Mouse (Mus musculus) erythroid progenitor cell, adult 5-6 weeks (primary cell): Measurements from ENCODE around the gene Csnk1e. TPM values are rescaled to one million over a fixed set of nuclear protein-coding genes. Genes with fewer than 3 reads are reported as not detected.

Experiments used
- ATAC-seq: replicated peaks from 2 replicates; pipeline ENCODE4 v1.8.0; 2016; ENCODE audit warnings: moderate number of reproducible peaks, mild to moderate bottlenecking, moderate TSS enrichment, inconsistent platforms; ENCODE audit not compliant: poor library complexity, low FRiP score, severe bottlenecking
- total RNA-seq, 2 experiments: library from RNA; stranded (forward) in 1 of 2; stranded (reverse) in 1 of 2; fragments of 150-400 nt in 1 of 2; fragments of 186-747, 209-891 nt in 1 of 2; gene quantifications; 2 replicates each; pipeline versions ENCODE4 v1.2.3 to v1.2.4; 2015 to 2017; ENCODE audit warnings: low replicate concordance in 2 of 2

Gene Csnk1e
- total RNA-seq, 2 experiments from 2014 or later, result 2.9 to 18.9 TPM

GRCm38 (mm10) chr15:79370281-79370843, 85.0 kb downstream of the Csnk1e start:
- no peak for ATAC-seq

GRCm38 (mm10) chr15:79369452-79370280, 85.7 kb downstream of the Csnk1e start:
- ATAC-seq, result no peak

DNA sequence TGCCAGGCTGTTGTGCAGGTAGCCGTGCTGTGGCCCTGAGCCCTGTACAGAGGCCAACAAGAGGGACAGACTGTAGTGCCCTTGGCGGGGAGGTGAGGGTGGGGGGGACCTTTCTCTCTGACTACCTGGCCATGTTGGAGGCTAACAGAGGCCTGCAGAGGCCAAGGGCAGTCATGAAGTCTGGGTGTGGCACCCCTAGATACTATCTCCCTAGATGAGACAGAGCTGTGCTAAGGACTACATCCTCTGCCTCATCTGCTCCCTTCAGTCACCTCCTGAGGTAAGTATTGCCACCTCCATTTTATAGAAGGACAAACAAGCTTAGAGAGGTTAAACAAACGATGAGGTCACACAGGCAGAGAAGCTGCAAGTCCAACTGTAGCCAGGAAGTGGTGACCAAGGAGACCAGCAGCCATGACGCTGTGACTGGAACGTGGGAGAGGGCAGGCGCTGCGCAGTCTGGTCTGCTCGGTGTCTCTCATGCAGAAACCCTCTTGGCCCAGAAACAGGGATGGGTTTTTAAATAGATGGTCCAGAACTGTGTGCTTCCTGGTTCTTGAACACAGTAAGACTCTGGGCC, 86.4 kb downstream of the Csnk1e start:
- no peak for ATAC-seq

DNA sequence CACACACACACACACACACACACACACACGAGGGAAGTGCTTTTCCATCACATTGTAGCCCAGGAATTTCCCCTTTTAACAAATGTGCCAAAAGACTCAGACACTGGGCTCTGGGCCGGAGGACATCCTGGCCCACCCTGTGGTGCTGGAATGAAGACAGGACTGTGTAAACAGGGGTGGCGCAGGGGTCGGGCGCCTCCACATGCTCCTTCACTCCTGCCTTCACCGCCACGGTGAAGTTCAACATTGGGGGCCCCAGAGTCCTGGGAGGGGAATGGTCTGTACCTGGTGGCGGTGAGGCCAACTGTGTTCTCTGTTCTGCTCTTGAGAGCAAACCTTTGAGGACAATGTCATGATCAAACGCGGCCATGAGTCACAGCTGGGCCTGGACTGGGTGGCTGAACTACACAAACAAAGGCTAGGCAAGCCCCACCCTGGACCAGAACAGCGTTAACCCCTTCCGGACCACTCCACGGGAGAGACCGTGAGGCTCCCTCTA, 87.0 kb downstream of the Csnk1e start:
- no peak for ATAC-seq

Other genes starting within 250 kb of the Csnk1e start
- 2.9 and 3.4 TPM in 2 replicates for gene Pick1, start 226.4 kb downstream of the Csnk1e start, total RNA-seq (2015; ENCODE audit: low replicate concordance)
- 1.9 TPM in 1 of 2 replicates, not detected in the other for gene Pick1, start 226.4 kb downstream of the Csnk1e start, total RNA-seq (2017; ENCODE audit: low replicate concordance)
- gene Gm49486, start 226.2 kb downstream of the Csnk1e start, total RNA-seq (2015; ENCODE audit: low replicate concordance), result not detected in 2 replicates
- not detected in 2 replicates for gene Gm49486, start 226.2 kb downstream of the Csnk1e start, total RNA-seq (2017; ENCODE audit: low replicate concordance)
- not detected in 2 replicates for gene Slc16a8, start 200.8 kb downstream of the Csnk1e start, total RNA-seq (2015; ENCODE audit: low replicate concordance)
- not detected in 2 replicates for gene Slc16a8, start 200.8 kb downstream of the Csnk1e start, total RNA-seq (2017; ENCODE audit: low replicate concordance)
- gene Baiap2l2, start 170.0 kb downstream of the Csnk1e start, total RNA-seq (2015; ENCODE audit: low replicate concordance), result not detected in 2 replicates
- gene Baiap2l2, start 170.0 kb downstream of the Csnk1e start, total RNA-seq (2017; ENCODE audit: low replicate concordance), result not detected in 2 replicates
- gene Pla2g6, start 127.2 kb downstream of the Csnk1e start, total RNA-seq (2015; ENCODE audit: low replicate concordance), result 3.8 and 4.3 TPM in 2 replicates
- gene Pla2g6, start 127.2 kb downstream of the Csnk1e start, total RNA-seq (2017; ENCODE audit: low replicate concordance), result 2.1 and 7.5 TPM in 2 replicates
- not detected in 2 replicates for gene Maff, start 108.9 kb downstream of the Csnk1e start, total RNA-seq (2015; ENCODE audit: low replicate concordance)
- gene Maff, start 108.9 kb downstream of the Csnk1e start, total RNA-seq (2017; ENCODE audit: low replicate concordance), result not detected in 2 replicates
- gene Tmem184b, start 52.0 kb downstream of the Csnk1e start, total RNA-seq (2015; ENCODE audit: low replicate concordance), result 0.84 and 3.6 TPM in 2 replicates
- 0.39 TPM in 1 of 2 replicates, not detected in the other for gene Tmem184b, start 52.0 kb downstream of the Csnk1e start, total RNA-seq (2017; ENCODE audit: low replicate concordance)
- not detected in 2 replicates for gene Kcnj4, start 49.7 kb upstream of the Csnk1e start, total RNA-seq (2015; ENCODE audit: low replicate concordance)
- gene Kcnj4, start 49.7 kb upstream of the Csnk1e start, total RNA-seq (2017; ENCODE audit: low replicate concordance), result not detected in 2 replicates
- gene Kdelr3, start 60.8 kb upstream of the Csnk1e start, total RNA-seq (2015; ENCODE audit: low replicate concordance), result 1.1 TPM in 1 of 2 replicates, not detected in the other
- not detected in 2 replicates for gene Kdelr3, start 60.8 kb upstream of the Csnk1e start, total RNA-seq (2017; ENCODE audit: low replicate concordance)
- gene Ddx17, start 91.2 kb upstream of the Csnk1e start, total RNA-seq (2015; ENCODE audit: low replicate concordance), result 117 and 144 TPM in 2 replicates
- 145 and 216 TPM in 2 replicates for gene Ddx17, start 91.2 kb upstream of the Csnk1e start, total RNA-seq (2017; ENCODE audit: low replicate concordance)
- 15.5 TPM in 1 of 2 replicates, not detected in the other for gene Dmc1, start 149.5 kb upstream of the Csnk1e start, total RNA-seq (2015; ENCODE audit: low replicate concordance)
- 1.0 TPM in 1 of 2 replicates, not detected in the other for gene Dmc1, start 149.5 kb upstream of the Csnk1e start, total RNA-seq (2017; ENCODE audit: low replicate concordance)
- 3.2 TPM in 1 of 2 replicates, not detected in the other for gene Fam227a, start 203.4 kb upstream of the Csnk1e start, total RNA-seq (2015; ENCODE audit: low replicate concordance)
- gene Fam227a, start 203.4 kb upstream of the Csnk1e start, total RNA-seq (2017; ENCODE audit: low replicate concordance), result 4.4 and 8.6 TPM in 2 replicates
- 3.6 and 6.3 TPM in 2 replicates for gene Cby1, start 203.6 kb upstream of the Csnk1e start, total RNA-seq (2015; ENCODE audit: low replicate concordance)
- gene Cby1, start 203.6 kb upstream of the Csnk1e start, total RNA-seq (2017; ENCODE audit: low replicate concordance), result 13.0 and 15.4 TPM in 2 replicates
- 70.8 and 73.9 TPM in 2 replicates for gene Tomm22, start 215.3 kb upstream of the Csnk1e start, total RNA-seq (2015; ENCODE audit: low replicate concordance)
- 54.8 and 62.5 TPM in 2 replicates for gene Tomm22, start 215.3 kb upstream of the Csnk1e start, total RNA-seq (2017; ENCODE audit: low replicate concordance)
- 17.7 and 18.4 TPM in 2 replicates for gene Josd1, start 232.4 kb upstream of the Csnk1e start, total RNA-seq (2015; ENCODE audit: low replicate concordance)
- gene Josd1, start 232.4 kb upstream of the Csnk1e start, total RNA-seq (2017; ENCODE audit: low replicate concordance), result 17.3 and 27.6 TPM in 2 replicates
- 43.6 and 63.1 TPM in 2 replicates for gene Gtpbp1, start 235.3 kb upstream of the Csnk1e start, total RNA-seq (2015; ENCODE audit: low replicate concordance)
- 64.1 and 94.1 TPM in 2 replicates for gene Gtpbp1, start 235.3 kb upstream of the Csnk1e start, total RNA-seq (2017; ENCODE audit: low replicate concordance)